Mouse (Mus musculus) ES-CJ7 (cell line): ENCODE data around the gene Pcp2.

Experiments used
- DNase-seq: peaks from one replicate; pipeline ENCODE4 v3.0.0; 2011; ENCODE audit warnings: low read depth, low spot score

Pcp2 gene

GRCm38 (mm10) chr8:3625445-3625844 lies at the start of gene Pcp2:
TSS of gene Pcp2 (minus strand) at chr8:3625545.
- DNase-seq: no peak

GRCm38 (mm10) chr8:3674671-3675070 lies 49.3 kb upstream of the Pcp2 start:
- no peak for DNase-seq

GRCm38 (mm10) chr8:3671980-3672491 lies 46.7 kb upstream of the Pcp2 start, which contains the start of gene Fcor:
TSS of gene Fcor (minus strand) at chr8:3672362.
- peak; percentile 95 for DNase-seq

- DNase-seq: peak; percentile 55
Observed at GRCm38 (mm10) chr8:3670388-3670787, 45.0 kb upstream of the Pcp2 start.

- DNase-seq: no peak
Observed at GRCm38 (mm10) chr8:3665507-3665906, 40.2 kb upstream of the Pcp2 start, which contains the start of gene Mcemp1. TSS of gene Mcemp1 (plus strand) at chr8:3665754.

- DNase-seq: no peak
Observed at GRCm38 (mm10) chr8:3664405-3664804, 39.1 kb upstream of the Pcp2 start.

GRCm38 (mm10) chr8:3660889-3661288 lies 35.5 kb upstream of the Pcp2 start:
- DNase-seq: no peak

- peak; percentile 42 for DNase-seq
Observed at GRCm38 (mm10) chr8:3656725-3657381, 31.5 kb upstream of the Pcp2 start.

- no peak for DNase-seq
Observed at GRCm38 (mm10) chr8:3655526-3655925, 30.2 kb upstream of the Pcp2 start, which contains the start of gene Retn. TSS of gene Retn (plus strand) at chr8:3655770.

GRCm38 (mm10) chr8:3654726-3655508 lies 29.6 kb upstream of the Pcp2 start:
- no peak for DNase-seq

- DNase-seq: no peak
Observed at GRCm38 (mm10) chr8:3652845-3653244, 27.5 kb upstream of the Pcp2 start.

GRCm38 (mm10) chr8:3648990-3649389 lies 23.6 kb upstream of the Pcp2 start:
- peak; percentile 75 for DNase-seq

- no peak for DNase-seq
Observed at GRCm38 (mm10) chr8:3648268-3648667, 22.9 kb upstream of the Pcp2 start.

- DNase-seq: no peak
Observed at GRCm38 (mm10) chr8:3647561-3647960, 22.2 kb upstream of the Pcp2 start.

GRCm38 (mm10) chr8:3646824-3647531 lies 21.6 kb upstream of the Pcp2 start:
- DNase-seq: no peak

- DNase-seq: peak; percentile 86
Observed at GRCm38 (mm10) chr8:3645804-3646203, 20.5 kb upstream of the Pcp2 start.

- no peak for DNase-seq
Observed at GRCm38 (mm10) chr8:3631478-3631875, 6.1 kb upstream of the Pcp2 start.

GRCm38 (mm10) chr8:3630647-3631477 lies 5.5 kb upstream of the Pcp2 start, which contains the start of gene Stxbp2:
TSS of gene Stxbp2 (plus strand) at chr8:3630955.
- DNase-seq: peak; percentile 89

GRCm38 (mm10) chr8:3628014-3628413 lies 2.7 kb upstream of the Pcp2 start:
- peak; percentile 89 for DNase-seq

- DNase-seq: no peak
Observed at GRCm38 (mm10) chr8:3626971-3627370, 1.6 kb upstream of the Pcp2 start.

GRCm38 (mm10) chr8:3622119-3622518 lies 3.2 kb downstream of the Pcp2 start:
- DNase-seq: no peak
